Mouse (Mus musculus) embryonic fibroblast, embryonic 13.5 days (primary cell): ENCODE results near the gene Cmtm8.

Experiments
- CTCF ChIP-seq: IDR thresholded peaks from 2 replicates; pipeline ENCODE4 v1.5.1; 2011; ENCODE audit warnings: mild to moderate bottlenecking, control low read depth, low read length, moderate library complexity, borderline replicate concordance; ENCODE audit not compliant: insufficient read depth
- POLR2A ChIP-seq: IDR thresholded peaks from 2 replicates; pipeline ENCODE4 v1.6.1; 2011; ENCODE audit warnings: low read depth, mild to moderate bottlenecking, control low read depth, low read length, moderate library complexity

DNA sequence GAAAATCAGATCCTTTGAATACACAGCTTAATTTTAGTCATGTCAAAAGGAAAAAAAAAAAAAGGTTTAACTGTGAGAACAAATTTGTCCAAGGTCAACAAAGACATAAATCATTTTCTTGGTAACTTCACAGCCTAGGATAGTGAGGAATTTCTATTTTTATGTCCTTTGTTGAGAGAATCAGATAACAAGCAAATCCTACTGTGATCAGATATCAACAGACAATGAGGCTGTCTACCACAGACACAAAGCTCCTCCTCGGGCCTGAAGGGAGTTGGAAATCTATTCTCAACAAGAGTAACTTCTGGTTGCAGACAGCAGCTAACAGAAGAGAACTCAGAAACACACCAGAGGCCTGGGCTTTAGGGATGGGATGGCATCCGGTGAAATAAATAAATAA, 38.0 kb upstream of the Cmtm8 start:
- TF ChIP-seq CTCF, result no peak
- no peak for TF ChIP-seq POLR2A
